Mouse (Mus musculus) stomach, embryonic 15.5 days (tissue): ENCODE results near the gene Gm20388. TPM values are rescaled to one million over a fixed set of nuclear protein-coding genes. Genes with fewer than 3 reads are reported as not detected.

Experiments used
- ATAC-seq: fragments of 200-750 bp; cut with Nextera tagmentation; 2 replicates; pipeline ENCODE4 v1.8.0; 2017; ENCODE audit warnings: low read depth, moderate number of reproducible peaks, moderate TSS enrichment; ENCODE audit not compliant: insufficient read depth, low FRiP score
- H3K27ac ChIP-seq: fragments of 300-500 bp; sonication (generic); 2 replicates; pipeline ENCODE4 v1.5.1; 2015; ENCODE audit warnings: mild to moderate bottlenecking, inconsistent platforms
- H3K27me3 ChIP-seq: fragments of 300-500 bp; sonication (generic); replicated peaks from 2 replicates; pipeline ENCODE4 v1.6.1; 2015; ENCODE audit warnings: inconsistent platforms
- H3K36me3 ChIP-seq: fragments of 300-500 bp; sonication (generic); 2 replicates; pipeline ENCODE4 v1.6.1; 2015; ENCODE audit warnings: inconsistent platforms
- H3K4me1 ChIP-seq: fragments of 300-500 bp; sonication (generic); 2 replicates; pipeline ENCODE4 v1.6.1; 2015; ENCODE audit warnings: inconsistent platforms
- H3K4me2 ChIP-seq: fragments of 300-500 bp; sonication (generic); 2 replicates; pipeline ENCODE4 v1.6.1; 2015; ENCODE audit warnings: mild to moderate bottlenecking, inconsistent platforms
- H3K4me3 ChIP-seq: fragments of 300-500 bp; sonication (generic); replicated peaks from 2 replicates; pipeline ENCODE4 v1.5.1; 2015; ENCODE audit warnings: inconsistent platforms
- H3K9ac ChIP-seq: fragments of 300-500 bp; sonication (generic); 2 replicates; pipeline ENCODE4 v1.6.1; 2015; ENCODE audit warnings: inconsistent platforms
- H3K9me3 ChIP-seq: fragments of 300-500 bp; sonication (generic); 2 replicates; pipeline ENCODE4 v1.6.1; 2016; ENCODE audit warnings: inconsistent platforms
- WGBS: fragments of 180-500 bp; shearing (Covaris S2); methylation state at CpG from one replicate; pipeline ENCODE4 v1.1.7; 2015; 5-methylcytosine and 5-hydroxymethylcytosine counted together
- polyA plus RNA-seq: library from polyadenylated mRNA; unstranded; fragments of >200 nt; fragmentation: Nextera tagmentation; extraction: Ambion mirVana; gene quantifications from 2 replicates; pipeline ENCODE4 v1.2.1, GENCODE M21; 2015

Gm20388 gene
- polyA plus RNA-seq, 1 experiment from 2014 or later, result not detected

DNA sequence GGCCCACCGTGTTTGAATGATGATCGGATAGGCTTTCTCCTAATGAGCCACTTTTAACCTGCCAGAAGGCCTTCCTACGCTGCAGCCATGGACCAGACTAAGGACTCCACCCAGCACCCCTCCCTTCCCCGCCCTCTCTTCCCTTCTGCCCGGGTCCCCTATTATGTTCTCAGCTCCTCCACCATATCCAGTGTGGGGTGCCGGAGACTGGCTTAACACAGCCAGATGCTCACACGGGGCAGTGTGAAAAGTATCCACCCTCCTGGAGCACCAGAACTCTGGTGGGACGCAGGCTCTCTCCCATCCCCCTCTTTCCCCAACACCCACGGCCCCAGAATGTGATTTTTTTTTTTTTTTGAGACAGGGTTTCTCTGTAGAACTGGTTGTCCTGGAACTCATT lies 2662.9 kb downstream of the Gm20388 start:
- ATAC-seq, result no peak
- WGBS, result 57% methylated on average over 9 of the region's 9 CpGs
- no peak overlapping the region for H3K9ac ChIP-seq
- no peaks in the 10 kb centered on the region for H3K9me3 ChIP-seq
- H3K36me3 ChIP-seq, result peaks cover 41% of the 10 kb centered on the region
- H3K27me3 ChIP-seq, result no peaks in the 10 kb centered on the region
- H3K27ac ChIP-seq, result no peak overlapping the region
- H3K4me3 ChIP-seq, result no peak overlapping the region
- no peak overlapping the region for H3K4me2 ChIP-seq
- H3K4me1 ChIP-seq, result peaks cover 36% of the 10 kb centered on the region

- Histone ChIP-seq H3K27me3 (no peaks in the 10 kb centered on the region), H3K4me3 (no peak overlapping the region), H3K36me3 (peaks cover 41% of the 10 kb centered on the region), H3K27ac (peak overlapping the region; percentile 76), H3K9me3 (no peaks in the 10 kb centered on the region), H3K4me2 (peak overlapping the region; percentile 82), H3K9ac (no peak overlapping the region), H3K4me1 (peaks cover 34% of the 10 kb centered on the region)
- no peak for ATAC-seq
- WGBS, result 28% methylated on average over 3 of the region's 3 CpGs
Observed at GRCm38 (mm10) chr8:122574264-122574663, 2663.6 kb downstream of the Gm20388 start.

DNA sequence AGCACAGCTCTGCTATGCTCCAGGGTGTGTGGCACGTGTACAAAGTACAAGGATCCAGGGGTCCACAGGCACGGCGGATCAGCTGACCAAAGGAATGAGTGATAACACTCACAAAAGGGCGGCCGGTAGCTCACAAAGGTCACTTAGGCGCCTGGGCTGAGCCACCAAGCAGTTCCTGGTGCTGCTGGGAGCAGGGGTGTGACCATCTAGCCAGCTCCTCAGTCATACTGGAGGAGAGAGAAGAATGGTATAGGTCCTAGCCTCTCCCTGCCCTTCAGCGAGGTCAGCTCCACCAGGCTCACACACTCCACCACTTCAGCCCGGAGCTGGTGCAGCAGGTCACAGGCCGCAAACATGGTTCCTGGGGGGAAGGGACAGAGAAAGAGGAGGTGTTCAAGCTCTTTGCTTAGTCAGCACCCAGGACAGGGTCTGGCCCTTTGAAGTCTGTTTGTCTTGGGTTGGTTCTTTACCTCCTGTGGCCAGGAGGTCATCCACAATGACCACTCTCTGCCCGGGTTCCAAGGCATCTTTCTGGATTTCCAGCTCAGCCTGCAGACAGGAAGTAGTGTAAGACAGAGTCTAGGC lies 2664.1 kb downstream of the Gm20388 start:
- peak overlapping the region; percentile 76 for H3K27ac ChIP-seq
- H3K36me3 ChIP-seq, result peaks cover 36% of the 10 kb centered on the region
- H3K4me1 ChIP-seq, result peaks cover 32% of the 10 kb centered on the region
- peak overlapping the region; percentile 82 for H3K4me2 ChIP-seq
- no peaks in the 10 kb centered on the region for H3K9me3 ChIP-seq
- 20% methylated on average over 10 of the region's 10 CpGs for WGBS
- ATAC-seq, result peak; percentile 13; the same call in 1 of the 2 replicates
- H3K4me3 ChIP-seq, result peak overlapping the region; percentile 67
- 0 out of 2 replicates have a peak overlapping the region, but pooled peaks have one; percentile 19 for H3K9ac ChIP-seq
- no peaks in the 10 kb centered on the region for H3K27me3 ChIP-seq

DNA sequence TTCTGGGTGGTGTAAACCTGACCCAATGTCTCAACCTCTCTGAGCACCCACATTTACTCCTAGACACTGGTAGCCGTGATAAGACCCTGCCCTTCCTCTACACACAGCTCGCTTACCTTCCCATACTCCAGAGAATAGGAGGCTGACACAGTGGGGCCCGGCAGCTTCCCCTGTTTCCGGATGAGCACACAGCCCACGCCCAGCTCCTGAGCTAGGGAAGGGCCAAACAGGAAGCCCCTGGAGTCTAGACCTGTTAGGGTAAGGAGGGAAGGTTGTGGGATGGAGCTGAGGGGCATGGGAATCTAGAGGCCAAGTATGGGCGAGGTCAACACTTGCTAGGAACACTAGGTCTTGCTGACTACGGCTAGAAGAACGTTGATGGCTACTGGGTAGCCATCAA lies 2664.6 kb downstream of the Gm20388 start:
- ATAC-seq, result no peak
- Histone ChIP-seq H3K4me3 (peak overlapping the region; percentile 67), H3K36me3 (peaks cover 30% of the 10 kb centered on the region), H3K4me1 (peaks cover 30% of the 10 kb centered on the region), H3K4me2 (peak overlapping the region; percentile 82), H3K9me3 (no peaks in the 10 kb centered on the region), H3K27me3 (no peaks in the 10 kb centered on the region), H3K27ac (peak overlapping the region; percentile 76), H3K9ac (peak overlapping the region; percentile 19; the same call in 1 of the 2 replicates)
- WGBS, result 59% methylated on average over 8 of the region's 8 CpGs

- 13% methylated on average over 21 of the region's 21 CpGs for WGBS
- ATAC-seq, result peak; percentile 4; the same call in 1 of the 2 replicates
- Histone ChIP-seq H3K36me3 (peaks cover 23% of the 10 kb centered on the region), H3K9me3 (no peaks in the 10 kb centered on the region), H3K9ac (peak overlapping the region; percentile 60), H3K27me3 (no peaks in the 10 kb centered on the region), H3K4me1 (peaks cover 35% of the 10 kb centered on the region), H3K4me3 (peak overlapping the region; percentile 67), H3K27ac (peak overlapping the region; percentile 72), H3K4me2 (peak overlapping the region; percentile 82)
Observed at GRCm38 (mm10) chr8:122575735-122576647, 2665.3 kb downstream of the Gm20388 start.

GRCm38 (mm10) chr8:122576648-122577022 lies 2666.0 kb downstream of the Gm20388 start, which contains the start of gene Aprt:
Gene Aprt (minus strand): TSS chr8:122576909.
- peak within 1 kb of the TSS; percentile 60 for H3K9ac ChIP-seq
- peak within 1 kb of the TSS; percentile 82 for H3K4me2 ChIP-seq
- H3K27me3 ChIP-seq, result no peaks in the 10 kb centered on the region
- no peaks in the 10 kb centered on the region for H3K9me3 ChIP-seq
- 1% methylated on average over 39 of the region's 39 CpGs for WGBS
- peak within 1 kb of the TSS; percentile 72 for H3K27ac ChIP-seq
- H3K4me3 ChIP-seq, result peak within 1 kb of the TSS; percentile 67
- peaks cover 39% of the 10 kb centered on the region for H3K4me1 ChIP-seq
- peaks cover 17% of the 10 kb centered on the region for H3K36me3 ChIP-seq
- ATAC-seq, result peak; percentile 88

GRCm38 (mm10) chr8:122577116-122577515 lies 2666.5 kb downstream of the Gm20388 start:
- no peak overlapping the region for H3K9ac ChIP-seq
- peak overlapping the region; percentile 82 for H3K4me2 ChIP-seq
- H3K4me3 ChIP-seq, result peak overlapping the region; percentile 67
- WGBS, result 30% methylated on average over 10 of the region's 10 CpGs
- H3K27me3 ChIP-seq, result no peaks in the 10 kb centered on the region
- peaks cover 12% of the 10 kb centered on the region for H3K36me3 ChIP-seq
- ATAC-seq, result no peak
- no peaks in the 10 kb centered on the region for H3K9me3 ChIP-seq
- peaks cover 39% of the 10 kb centered on the region for H3K4me1 ChIP-seq
- no peak overlapping the region; the same call in 1 of the 2 replicates for H3K27ac ChIP-seq

DNA sequence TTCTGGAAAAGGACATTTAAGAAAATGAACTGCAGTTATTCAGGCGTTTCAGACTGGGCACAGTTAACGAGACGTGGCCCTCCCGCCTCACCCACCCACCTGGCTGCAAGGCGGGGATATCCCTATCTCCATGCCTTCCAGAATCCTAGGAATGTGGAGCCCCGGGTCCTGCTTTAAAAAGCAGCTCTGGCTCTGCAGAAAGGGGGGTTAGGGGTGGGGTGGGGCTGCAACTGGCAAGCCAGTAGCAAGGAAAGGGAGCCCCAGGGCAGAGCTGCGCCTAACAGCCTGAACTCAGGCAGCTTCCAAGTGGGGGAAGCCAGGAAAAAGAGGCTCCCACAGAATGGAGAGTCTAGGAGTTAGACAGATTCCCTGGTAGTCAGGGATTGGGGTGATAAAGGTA lies 2668.6 kb downstream of the Gm20388 start:
- H3K27me3 ChIP-seq, result no peaks in the 10 kb centered on the region
- no peak overlapping the region for H3K4me3 ChIP-seq
- no peak overlapping the region for H3K9ac ChIP-seq
- H3K9me3 ChIP-seq, result no peaks in the 10 kb centered on the region
- H3K36me3 ChIP-seq, result no peaks in the 10 kb centered on the region; the same call in 1 of the 2 replicates
- 36% methylated on average over 7 of the region's 7 CpGs for WGBS
- H3K4me2 ChIP-seq, result no peak overlapping the region
- H3K4me1 ChIP-seq, result peaks cover 39% of the 10 kb centered on the region
- H3K27ac ChIP-seq, result no peak overlapping the region
- no peak for ATAC-seq

- 32% methylated on average over 15 of the region's 15 CpGs for WGBS
- ATAC-seq, result no peak
- peaks cover 28% of the 10 kb centered on the region for H3K4me1 ChIP-seq
- H3K4me2 ChIP-seq, result no peak overlapping the region
- no peak overlapping the region for H3K27ac ChIP-seq
- no peak overlapping the region for H3K4me3 ChIP-seq
- no peak overlapping the region for H3K9ac ChIP-seq
- H3K9me3 ChIP-seq, result no peaks in the 10 kb centered on the region
- no peaks in the 10 kb centered on the region for H3K36me3 ChIP-seq
- no peaks in the 10 kb centered on the region for H3K27me3 ChIP-seq
Observed at GRCm38 (mm10) chr8:122580926-122581325, 2670.3 kb downstream of the Gm20388 start.

- peaks cover 14% of the 10 kb centered on the region for H3K4me1 ChIP-seq
- ATAC-seq, result no peak
- H3K36me3 ChIP-seq, result no peaks in the 10 kb centered on the region
- no peak overlapping the region for H3K9ac ChIP-seq
- H3K4me3 ChIP-seq, result no peak overlapping the region
- peak overlapping the region; percentile 44; the same call in 1 of the 2 replicates for H3K27ac ChIP-seq
- no peaks in the 10 kb centered on the region for H3K27me3 ChIP-seq
- whole genome bisulfite sequencing, result 79% methylated on average over 9 of the region's 9 CpGs
- no peaks in the 10 kb centered on the region for H3K9me3 ChIP-seq
- no peak overlapping the region for H3K4me2 ChIP-seq
Observed at GRCm38 (mm10) chr8:122584981-122585380, 2674.3 kb downstream of the Gm20388 start.

DNA sequence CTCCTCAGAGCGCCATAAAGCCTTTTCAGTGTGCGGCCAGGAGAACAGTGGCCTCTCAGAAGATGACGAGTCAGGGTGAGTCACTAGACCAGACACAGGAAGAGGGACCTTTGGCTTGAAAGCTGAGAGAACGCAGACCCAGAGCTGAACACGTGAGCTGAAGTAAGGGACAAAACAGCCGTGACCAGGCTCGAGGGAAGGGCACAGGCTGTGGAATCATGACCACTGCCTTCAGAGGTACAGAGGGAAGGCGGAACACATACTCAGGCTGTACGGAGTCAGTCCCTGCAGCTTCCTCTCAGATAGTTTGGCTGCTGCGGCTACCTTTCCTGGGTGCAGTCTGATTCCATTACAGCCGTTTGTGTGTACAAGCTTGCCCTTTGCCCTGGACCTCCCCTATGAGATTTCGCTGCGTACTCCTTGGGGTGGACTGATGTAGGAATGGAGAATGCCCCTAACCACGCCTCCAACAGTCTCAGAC lies 2674.8 kb downstream of the Gm20388 start:
- H3K27me3 ChIP-seq, result no peaks in the 10 kb centered on the region
- no peaks in the 10 kb centered on the region for H3K36me3 ChIP-seq
- no peak overlapping the region for H3K9ac ChIP-seq
- no peak for ATAC-seq
- no peak overlapping the region for H3K4me2 ChIP-seq
- H3K4me1 ChIP-seq, result peaks cover 12% of the 10 kb centered on the region
- H3K9me3 ChIP-seq, result no peaks in the 10 kb centered on the region
- H3K4me3 ChIP-seq, result no peak overlapping the region
- peak overlapping the region; percentile 44; the same call in 1 of the 2 replicates for H3K27ac ChIP-seq
- WGBS, result 33% methylated on average over 14 of the region's 14 CpGs

DNA sequence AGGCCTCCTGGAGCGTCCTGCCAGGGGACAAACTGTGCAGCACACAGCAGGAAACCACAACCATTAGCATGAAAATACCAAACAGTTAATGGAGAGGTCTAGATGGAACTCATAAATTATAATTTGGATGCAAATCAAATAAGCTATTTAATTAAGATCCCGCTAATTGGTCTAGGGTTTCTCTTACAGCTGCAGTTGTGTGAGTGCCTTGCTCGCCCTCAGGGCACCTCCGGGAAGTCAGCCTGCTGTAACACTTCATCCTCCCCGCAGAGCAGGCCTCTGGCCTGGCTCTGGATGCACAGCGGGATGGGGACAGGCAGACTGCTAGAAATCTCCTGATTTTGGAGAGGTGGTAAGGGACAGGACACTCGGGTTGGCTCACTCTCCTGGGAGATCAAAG lies 2675.5 kb downstream of the Gm20388 start:
- Histone ChIP-seq H3K9me3 (no peaks in the 10 kb centered on the region), H3K27me3 (no peaks in the 10 kb centered on the region), H3K9ac (no peak overlapping the region), H3K4me1 (peaks cover 7% of the 10 kb centered on the region; the same call in 1 of the 2 replicates), H3K4me2 (no peak overlapping the region), H3K36me3 (no peaks in the 10 kb centered on the region), H3K4me3 (no peak overlapping the region), H3K27ac (peak overlapping the region; percentile 44; the same call in 1 of the 2 replicates)
- WGBS, result 72% methylated on average over 7 of the region's 7 CpGs
- ATAC-seq, result no peak
